Comparison of ENCODE assay signal across 8 mouse cellular contexts in genomic region chr1:93636211-93636897, GRCm38 (mm10). TPM values are rescaled to one million over a fixed set of nuclear protein-coding genes. Genes with fewer than 3 reads are reported as not detected.
DNase-seq lines count a peak whose midpoint lies in the region; ATAC-seq and TF ChIP-seq lines count a peak whose summit lies in the region.

No protein-coding gene starts in this region.

- peak; percentile 22 for ATAC-seq in forebrain, embryonic 14.5 days
- ATAC-seq in megakaryocyte, adult 5-6 weeks (ENCODE audit: poor library complexity, severe bottlenecking), result 0 out of 2 replicates have a peak, but pooled peaks have one; percentile 8

- H3K27ac ChIP-seq in kidney, adult 2 months (ENCODE audit: insufficient read depth, low read depth, low read length), result peak overlapping the region; percentile 95
- H3K27ac ChIP-seq in forebrain, embryonic 14.5 days (ENCODE audit: low read depth, low read length), result peak overlapping the region; percentile 83

- H3K9ac ChIP-seq in forebrain, embryonic 14.5 days (ENCODE audit: low read length), result peak overlapping the region; percentile 70

- H3K4me1 ChIP-seq in kidney, adult 2 months (ENCODE audit: control insufficient read depth, insufficient read depth, low read length), result peaks cover 5% of the 10 kb centered on the region; the same call in 1 of the 2 replicates
- H3K4me1 ChIP-seq in forebrain, embryonic 14.5 days (ENCODE audit: control insufficient read depth, insufficient read depth, low read length), result peaks cover 15% of the 10 kb centered on the region

- intact Hi-C loops in left cerebral cortex, postnatal 4 days (cut with DNase I), result no loop called here

- peak overlapping the region; percentile 77 for H3K4me3 ChIP-seq in kidney, adult 2 months (ENCODE audit: insufficient read depth, low read depth, low read length)
- peak overlapping the region; percentile 97 for H3K4me3 ChIP-seq in forebrain, embryonic 14.5 days (ENCODE audit: low read depth, low read length)

- no peaks in the 10 kb centered on the region for H3K27me3 ChIP-seq in kidney, adult 2 months (replicated peaks; ENCODE audit: control insufficient read depth, insufficient read depth, low read length)
- H3K27me3 ChIP-seq in forebrain, embryonic 14.5 days (replicated peaks; ENCODE audit: control insufficient read depth, insufficient read depth, low read length), result no peaks in the 10 kb centered on the region

- no peaks in the 10 kb centered on the region for H3K36me3 ChIP-seq in kidney, adult 2 months (ENCODE audit: control insufficient read depth, insufficient read depth, low read length)
- peaks cover 5% of the 10 kb centered on the region for H3K36me3 ChIP-seq in forebrain, embryonic 14.5 days (ENCODE audit: control insufficient read depth, insufficient read depth, low read length)

- DNase-seq in kidney, adult 2 months, result no peak
- no peak for DNase-seq in kidney, postnatal 10 days
- peak; percentile 18 for DNase-seq in ZHBTc4 (ENCODE audit: low read depth, low spot score)
- no peak for DNase-seq in forebrain, embryonic 14.5 days (ENCODE audit: low spot score)
- no peak for DNase-seq in left cerebral cortex, adult 18-20 months (ENCODE audit: low spot score in 2 of 2)
- DNase-seq in kidney, adult 8-10 months, result no peak
- no peak for DNase-seq in left cerebral cortex, postnatal 4 days

- 27% methylated on average over 7 of the region's 7 CpGs for WGBS in kidney, adult 2 months
- 31% methylated on average over 7 of the region's 7 CpGs for WGBS in forebrain, embryonic 14.5 days

- no peaks in the 10 kb centered on the region for H3K9me3 ChIP-seq in forebrain, embryonic 14.5 days (replicated peaks; ENCODE audit: control insufficient read depth, low read length)

- TF ChIP-seq POLR2A in kidney, adult 2 months (IDR thresholded peaks at IDR 0.05; ENCODE audit: low read depth, low read length), result no peak

- peak; percentile 29; the same call in 1 of the 2 replicates for TF ChIP-seq CTCF in kidney, adult 2 months (conservative IDR thresholded peaks at IDR 0.05; ENCODE audit: insufficient read depth, insufficient read length, low read depth, low read length)

- H3K4me2 ChIP-seq in forebrain, embryonic 14.5 days (ENCODE audit: low read length), result peak overlapping the region; percentile 77

RNA-seq across cellular contexts. Expression of gene Stk25, which starts 22.1 kb away (rescaled TPM):
- 102 and 103 TPM in 2 replicates for polyA plus RNA-seq in kidney, adult 2 months (2012; rRNA removed)
- 354 and 364 TPM in 2 replicates for polyA plus RNA-seq in forebrain, embryonic 14.5 days (2014; fragmentation: Nextera tagmentation; extraction: Ambion mirVana)
- 21.4 and 22.7 TPM in 2 replicates for total RNA-seq in megakaryocyte, adult 5-6 weeks (2015)
- 26.5 and 39.6 TPM in 2 replicates for total RNA-seq in megakaryocyte, adult 5-6 weeks (2017)
- total RNA-seq in left cerebral cortex, adult 18-20 months (2021), result 100 to 1,000 TPM; 382 to 398 TPM
- 100 to 1,000 TPM; 352 to 377 TPM for total RNA-seq in left cerebral cortex, postnatal 4 days (2021)

RNA-seq across cellular contexts. Expression of gene Bok, which starts 49.1 kb away (rescaled TPM):
- polyA plus RNA-seq in kidney, adult 2 months (2012; rRNA removed), result 55.9 and 62.3 TPM in 2 replicates
- polyA plus RNA-seq in forebrain, embryonic 14.5 days (2014; fragmentation: Nextera tagmentation; extraction: Ambion mirVana), result 83.3 and 87.6 TPM in 2 replicates
- total RNA-seq in megakaryocyte, adult 5-6 weeks (2015), result not detected in 2 replicates
- not detected in 2 replicates for total RNA-seq in megakaryocyte, adult 5-6 weeks (2017)
- total RNA-seq in left cerebral cortex, adult 18-20 months (2021), result 10 to 100 TPM; 32.2 to 42.8 TPM
- 10 to 100 TPM; 45.0 to 48.7 TPM for total RNA-seq in left cerebral cortex, postnatal 4 days (2021)

Comparison
In these comparisons a context has a peak if more than half of its experiments do, and no peak if none do; other contexts are left out.
1. RNA of gene Stk25, which starts 22.1 kb away (total RNA-seq): 382 to 398 TPM in left cerebral cortex, adult 18-20 months and 352 to 377 TPM in left cerebral cortex, postnatal 4 days; 21.4 to 39.6 TPM in megakaryocyte, adult 5-6 weeks; every median in the first group is over 4 times any median in the second.
2. RNA of gene Bok, which starts 49.1 kb away (total RNA-seq): 45.0 to 48.7 TPM in left cerebral cortex, postnatal 4 days and 32.2 to 42.8 TPM in left cerebral cortex, adult 18-20 months; not detected in megakaryocyte, adult 5-6 weeks; every median in the first group is over 10 times any median in the second.